Mouse (Mus musculus): ENCODE results near the gene Arhgap24. TPM values are rescaled to one million over a fixed set of nuclear protein-coding genes. Genes with fewer than 3 reads are reported as not detected.
A peak's percentile ranks its signal among the peaks of the same experiment; 100 is the strongest.

Gene Arhgap24
- total RNA-seq (2021), result 10 to 100 TPM; 17.2 to 18.3 TPM

GRCm38 (mm10) chr5:102481215-102482211 lies at the start of gene Arhgap24:
TSS of gene Arhgap24 (plus strand) at chr5:102481391.
- peak; percentile 64 for DNase-seq

GRCm38 (mm10) chr5:102434182-102434581 lies 47.0 kb upstream of the Arhgap24 start:
- DNase-seq, result no peak

- no peak for DNase-seq
Measured at GRCm38 (mm10) chr5:102436581-102436980, 44.6 kb upstream of the Arhgap24 start.

GRCm38 (mm10) chr5:102439119-102439877 lies 41.9 kb upstream of the Arhgap24 start:
- no peak for DNase-seq

GRCm38 (mm10) chr5:102447436-102447835 lies 33.8 kb upstream of the Arhgap24 start:
- no peak for DNase-seq

- no peak for DNase-seq
Measured at GRCm38 (mm10) chr5:102450897-102451296, 30.3 kb upstream of the Arhgap24 start.

- DNase-seq, result no peak
Measured at GRCm38 (mm10) chr5:102452079-102452797, 29.0 kb upstream of the Arhgap24 start.

GRCm38 (mm10) chr5:102453324-102453723 lies 27.9 kb upstream of the Arhgap24 start:
- no peak for DNase-seq

GRCm38 (mm10) chr5:102455247-102455646 lies 25.9 kb upstream of the Arhgap24 start:
- no peak for DNase-seq

GRCm38 (mm10) chr5:102460452-102461197 lies 20.6 kb upstream of the Arhgap24 start:
- DNase-seq, result no peak

GRCm38 (mm10) chr5:102462948-102463347 lies 18.2 kb upstream of the Arhgap24 start:
- no peak for DNase-seq

GRCm38 (mm10) chr5:102465372-102465771 lies 15.8 kb upstream of the Arhgap24 start:
- no peak for DNase-seq

GRCm38 (mm10) chr5:102468292-102468691 lies 12.9 kb upstream of the Arhgap24 start:
- DNase-seq, result no peak

GRCm38 (mm10) chr5:102470284-102470683 lies 10.9 kb upstream of the Arhgap24 start:
- DNase-seq, result no peak

GRCm38 (mm10) chr5:102478076-102478475 lies 3.1 kb upstream of the Arhgap24 start:
- DNase-seq, result no peak

GRCm38 (mm10) chr5:102483285-102483975 lies 2.2 kb downstream of the Arhgap24 start:
- DNase-seq, result no peak

GRCm38 (mm10) chr5:102491554-102491953 lies 10.4 kb downstream of the Arhgap24 start:
- DNase-seq, result no peak

GRCm38 (mm10) chr5:102492152-102492551 lies 11.0 kb downstream of the Arhgap24 start:
- no peak for DNase-seq

- DNase-seq, result no peak
Measured at GRCm38 (mm10) chr5:102494827-102495226, 13.6 kb downstream of the Arhgap24 start.

GRCm38 (mm10) chr5:102497205-102497604 lies 16.0 kb downstream of the Arhgap24 start:
- DNase-seq, result no peak

- DNase-seq, result no peak
Measured at GRCm38 (mm10) chr5:102498747-102499146, 17.6 kb downstream of the Arhgap24 start.
